Mouse (Mus musculus) thymus, adult 2 months (tissue): ENCODE data around the gene Jup. TPM values are rescaled to one million over a fixed set of nuclear protein-coding genes. Genes with fewer than 3 reads are reported as not detected.

Experiments
- DNase-seq: peaks from one replicate; pipeline ENCODE4 v3.0.0; 2021
- H3K27ac ChIP-seq: fragments of 200-500 bp; 2 replicates; pipeline ENCODE4 v1.5.1; 2012; ENCODE audit warnings: low read length, control low read depth; ENCODE audit not compliant: control insufficient read depth, insufficient read depth
- H3K27me3 ChIP-seq: fragments of 200-500 bp; 2 replicates; pipeline ENCODE4 v1.6.1; 2012; ENCODE audit warnings: mild to moderate bottlenecking, low read length, moderate library complexity, mixed read lengths; ENCODE audit not compliant: control insufficient read depth, insufficient read depth
- H3K36me3 ChIP-seq: fragments of 200-500 bp; 2 replicates; pipeline ENCODE4 v1.6.1; 2012; ENCODE audit warnings: mild to moderate bottlenecking, low read length, moderate library complexity; ENCODE audit not compliant: control insufficient read depth, insufficient read depth
- H3K4me1 ChIP-seq: fragments of 200-500 bp; replicated peaks from 2 replicates; pipeline ENCODE4 v1.6.1; 2012; ENCODE audit warnings: low read length; ENCODE audit not compliant: control insufficient read depth, insufficient read depth
- H3K4me3 ChIP-seq: fragments of 200-500 bp; 2 replicates; pipeline ENCODE4 v1.5.1; 2012; ENCODE audit warnings: mild to moderate bottlenecking, low read length, control low read depth, moderate library complexity; ENCODE audit not compliant: control insufficient read depth, insufficient read depth
- CTCF ChIP-seq: fragments of 200-500 bp; IDR thresholded peaks from 2 replicates; pipeline ENCODE4 v1.5.1; 2012; ENCODE audit warnings: mild to moderate bottlenecking, control low read depth, low read length, moderate library complexity, borderline replicate concordance; ENCODE audit not compliant: control insufficient read depth, poor library complexity, insufficient read depth; ENCODE audit errors: extremely low read depth
- POLR2A ChIP-seq: fragments of 200-500 bp; IDR thresholded peaks from 2 replicates; pipeline ENCODE4 v1.6.1; 2012; ENCODE audit warnings: mild to moderate bottlenecking, low read length, control low read depth, moderate library complexity; ENCODE audit not compliant: control insufficient read depth, poor library complexity, insufficient read depth; ENCODE audit errors: extremely low read depth
- WGBS: fragments of 180-500 bp; shearing (Covaris S2); methylation state at CpG from one replicate; pipeline ENCODE4 v1.1.7; 2018; 5-methylcytosine and 5-hydroxymethylcytosine counted together
- polyA plus RNA-seq: library from polyadenylated mRNA; depleted of rRNA; stranded (reverse); fragments of >200 nt; gene quantifications from 2 replicates; pipeline ENCODE4 v1.2.3, GENCODE M21; 2012

Jup gene
- polyA plus RNA-seq, 1 experiment, result 221 TPM

- Histone ChIP-seq H3K36me3 (no peaks in the 10 kb centered on the region), H3K4me1 (peaks cover 73% of the 10 kb centered on the region), H3K27me3 (no peaks in the 10 kb centered on the region), H3K4me3 (no peak overlapping the region), H3K27ac (no peak overlapping the region)
- TF ChIP-seq CTCF, result no peak
- no peak for TF ChIP-seq POLR2A
- DNase-seq, result no peak
- 91% methylated on average over 9 of the region's 9 CpGs for WGBS
These were observed 6.3 kb downstream of the Jup start for GRCm38 (mm10) chr11:100391081-100391883.

- no peak for TF ChIP-seq CTCF
- H3K36me3 ChIP-seq, result peaks cover 5% of the 10 kb centered on the region; the same call in 1 of the 2 replicates
- H3K4me3 ChIP-seq, result no peak overlapping the region
- peaks cover 61% of the 10 kb centered on the region for H3K4me1 ChIP-seq
- no peaks in the 10 kb centered on the region for H3K27me3 ChIP-seq
- no peak for DNase-seq
- peak overlapping the region; percentile 12; the same call in 1 of the 2 replicates for H3K27ac ChIP-seq
- 75% methylated on average over 8 of the region's 8 CpGs for WGBS
These were observed 7.6 kb downstream of the Jup start for GRCm38 (mm10) chr11:100389931-100390445.

- H3K27ac ChIP-seq, result no peak overlapping the region
- no peak for TF ChIP-seq CTCF
- no peak for TF ChIP-seq POLR2A
- H3K27me3 ChIP-seq, result no peaks in the 10 kb centered on the region
- no peak overlapping the region for H3K4me3 ChIP-seq
- H3K4me1 ChIP-seq, result peaks cover 51% of the 10 kb centered on the region
- 93% methylated on average over 6 of the region's 6 CpGs for WGBS
- no peak for DNase-seq
- H3K36me3 ChIP-seq, result peaks cover 6% of the 10 kb centered on the region; the same call in 1 of the 2 replicates
These were observed 9.0 kb downstream of the Jup start for GRCm38 (mm10) chr11:100388588-100388987.

- Histone ChIP-seq H3K36me3 (peaks cover 6% of the 10 kb centered on the region; the same call in 1 of the 2 replicates), H3K27me3 (no peaks in the 10 kb centered on the region), H3K27ac (no peak overlapping the region), H3K4me1 (peaks cover 43% of the 10 kb centered on the region), H3K4me3 (no peak overlapping the region)
- whole genome bisulfite sequencing, result 78% methylated on average over 14 of the region's 14 CpGs
- TF ChIP-seq POLR2A, result no peak
- TF ChIP-seq CTCF, result no peak
- no peak for DNase-seq
These were observed 9.8 kb downstream of the Jup start for GRCm38 (mm10) chr11:100387589-100388375.

- Histone ChIP-seq H3K27ac (no peak overlapping the region), H3K36me3 (peaks cover 9% of the 10 kb centered on the region; the same call in 1 of the 2 replicates), H3K27me3 (no peaks in the 10 kb centered on the region), H3K4me3 (no peak overlapping the region), H3K4me1 (peaks cover 37% of the 10 kb centered on the region)
- no peak for DNase-seq
- TF ChIP-seq CTCF (no peak), POLR2A (no peak)
- 92% methylated on average over 6 of the region's 6 CpGs for WGBS
These were observed 10.5 kb downstream of the Jup start for GRCm38 (mm10) chr11:100387111-100387510.

- no peak for DNase-seq
- Histone ChIP-seq H3K4me1 (peaks cover 35% of the 10 kb centered on the region), H3K27ac (no peak overlapping the region), H3K27me3 (no peaks in the 10 kb centered on the region), H3K36me3 (peaks cover 10% of the 10 kb centered on the region), H3K4me3 (no peak overlapping the region)
- TF ChIP-seq POLR2A (no peak), CTCF (no peak)
- WGBS, result 78% methylated on average over 5 of the region's 5 CpGs
These were observed 11.0 kb downstream of the Jup start for GRCm38 (mm10) chr11:100386586-100386985.
